Mouse (Mus musculus): ENCODE measurements at regions not wholly inside any gene's neighbourhood (a gene's known extent, or its start where the extent isn't known, plus 50 kb on each side); places are given as distances from the start of the nearest gene placed in this dataset.

- Histone ChIP-seq H3K36me3 (ENCODE audit: control insufficient read depth, insufficient read depth) (no peaks in the 10 kb centered on the region), H3K27ac (ENCODE audit: low read depth, low read length) (no peak overlapping the region), H3K4me1 (replicated peaks; ENCODE audit: control insufficient read depth, insufficient read depth, low read length) (no peaks in the 10 kb centered on the region), H3K4me2 (replicated peaks; ENCODE audit: low read depth) (no peak overlapping the region), H3K9ac (ENCODE audit: low read depth, low read length) (no peak overlapping the region), H3K9me3 (ENCODE audit: control insufficient read depth) (no peaks in the 10 kb centered on the region), H3K4me3 (ENCODE audit: low read depth, low read length) (no peak overlapping the region), H3K27me3 (replicated peaks; ENCODE audit: control insufficient read depth, insufficient read depth, low read length) (no peaks in the 10 kb centered on the region)
- no peak for ATAC-seq
- TF ChIP-seq CTCF (IDR thresholded peaks at IDR 0.05; ENCODE audit: low read depth) = no peak
- 68% methylated on average over 4 of the region's 4 CpGs for WGBS
These were observed 99.5 kb downstream of the Plxna1 start for GRCm38 (mm10) chr6:89262958-89263357.

- Histone ChIP-seq H3K4me2 (replicated peaks; ENCODE audit: low read depth) (no peak overlapping the region), H3K4me1 (replicated peaks; ENCODE audit: control insufficient read depth, insufficient read depth, low read length) (no peaks in the 10 kb centered on the region), H3K36me3 (ENCODE audit: control insufficient read depth, insufficient read depth) (no peaks in the 10 kb centered on the region), H3K9me3 (ENCODE audit: control insufficient read depth) (no peaks in the 10 kb centered on the region), H3K4me3 (ENCODE audit: low read depth, low read length) (no peak overlapping the region), H3K27me3 (replicated peaks; ENCODE audit: control insufficient read depth, insufficient read depth, low read length) (no peaks in the 10 kb centered on the region), H3K27ac (ENCODE audit: low read depth, low read length) (no peak overlapping the region), H3K9ac (ENCODE audit: low read depth, low read length) (no peak overlapping the region)
- 75% methylated on average over 3 of the region's 3 CpGs for WGBS
- no peak for TF ChIP-seq CTCF (IDR thresholded peaks at IDR 0.05; ENCODE audit: low read depth)
- ATAC-seq = no peak
These were observed 97.1 kb downstream of the Plxna1 start for GRCm38 (mm10) chr6:89265296-89265695.
